Mouse (Mus musculus): ENCODE measurements around the gene Cd28. TPM values are rescaled to one million over a fixed set of nuclear protein-coding genes. Genes with fewer than 3 reads are reported as not detected.

Cd28 gene
- 0.29 and 0.34 TPM in 2 replicates for polyA plus RNA-seq (2015; fragmentation: Nextera tagmentation; extraction: Ambion mirVana)

- WGBS: 71% methylated on average over 5 of the region's 5 CpGs
- Histone ChIP-seq H3K4me1 (0 out of 2 replicates have a peak, but pooled peaks cover 7% of the 10 kb centered on the region), H3K27me3 (no peaks in the 10 kb centered on the region), H3K4me2 (replicated peaks) (no peak within 1 kb of the TSS), H3K4me3 (replicated peaks) (no peak within 1 kb of the TSS), H3K27ac (replicated peaks) (no peak within 1 kb of the TSS), H3K9ac (no peak within 1 kb of the TSS), H3K9me3 (replicated peaks) (no peaks in the 10 kb centered on the region), H3K36me3 (no peaks in the 10 kb centered on the region)
- no peak for ATAC-seq (ENCODE audit: insufficient number of reproducible peaks, low FRiP score, low TSS enrichment, low read depth)
These were observed at the start of gene Cd28 for GRCm38 (mm10) chr1:60716567-60716966. Cd28 (plus strand) TSS chr1:60716800.

DNA sequence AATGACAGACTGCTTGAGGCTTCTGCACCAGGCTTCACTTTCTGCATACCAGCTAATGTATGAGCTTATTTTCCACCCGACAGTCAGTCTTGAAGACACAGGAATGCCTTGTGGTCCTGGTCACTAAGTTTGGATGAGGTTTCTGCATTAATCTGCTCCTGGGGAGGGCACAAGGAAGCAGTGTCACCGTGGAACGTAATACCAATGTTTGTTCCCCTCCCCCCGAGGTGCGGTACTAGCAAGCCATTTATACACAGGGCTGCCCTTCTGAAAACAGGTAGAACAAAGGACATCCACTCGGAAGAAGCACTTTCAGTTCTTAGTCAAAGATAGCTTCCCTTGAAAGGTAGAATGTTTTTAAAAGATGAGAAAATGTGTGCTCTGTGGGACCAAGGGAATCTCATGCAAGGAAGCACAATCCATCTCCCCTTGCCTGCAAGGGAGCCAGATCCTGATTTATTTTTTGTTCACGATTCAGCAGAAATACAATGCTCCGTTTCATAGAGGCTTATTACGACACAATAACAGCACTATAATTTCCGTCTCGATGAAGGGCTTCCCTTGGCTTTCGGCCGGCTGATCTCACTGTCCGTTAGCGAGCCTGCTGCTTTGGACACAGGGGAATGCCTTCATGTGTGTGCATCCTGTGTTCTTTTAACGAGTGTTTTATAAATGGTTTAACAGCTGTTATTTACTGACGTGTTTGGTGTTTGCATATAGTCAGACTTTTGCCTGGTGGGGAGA, 48.6 kb upstream of the Cd28 start:
- ATAC-seq (ENCODE audit: insufficient number of reproducible peaks, low FRiP score, low TSS enrichment, low read depth): no peak
- Histone ChIP-seq H3K4me2 (replicated peaks) (peak overlapping the region; percentile 29), H3K9ac (no peak overlapping the region), H3K4me1 (peaks cover 8% of the 10 kb centered on the region; the same call in 1 of the 2 replicates), H3K27ac (replicated peaks) (peak overlapping the region; percentile 44; the same call in 1 of the 2 replicates), H3K9me3 (replicated peaks) (no peaks in the 10 kb centered on the region), H3K27me3 (no peaks in the 10 kb centered on the region), H3K4me3 (replicated peaks) (peak overlapping the region; percentile 15; the same call in 1 of the 2 replicates), H3K36me3 (no peaks in the 10 kb centered on the region)
- 42% methylated on average over 17 of the region's 17 CpGs for WGBS

GRCm38 (mm10) chr1:60669048-60669447, 47.6 kb upstream of the Cd28 start:
- Histone ChIP-seq H3K4me3 (replicated peaks) (no peak overlapping the region), H3K36me3 (no peaks in the 10 kb centered on the region), H3K27ac (replicated peaks) (no peak overlapping the region), H3K9ac (no peak overlapping the region), H3K4me2 (replicated peaks) (no peak overlapping the region), H3K4me1 (peaks cover 8% of the 10 kb centered on the region; the same call in 1 of the 2 replicates), H3K27me3 (no peaks in the 10 kb centered on the region), H3K9me3 (replicated peaks) (no peaks in the 10 kb centered on the region)
- no peak for ATAC-seq (ENCODE audit: insufficient number of reproducible peaks, low FRiP score, low TSS enrichment, low read depth)
- WGBS: 58% methylated on average over 9 of the region's 9 CpGs

GRCm38 (mm10) chr1:60669664-60670063, 46.9 kb upstream of the Cd28 start:
- Histone ChIP-seq H3K27ac (replicated peaks) (no peak overlapping the region), H3K4me1 (peaks cover 8% of the 10 kb centered on the region; the same call in 1 of the 2 replicates), H3K9ac (no peak overlapping the region), H3K9me3 (replicated peaks) (no peaks in the 10 kb centered on the region), H3K36me3 (no peaks in the 10 kb centered on the region), H3K4me3 (replicated peaks) (no peak overlapping the region), H3K27me3 (no peaks in the 10 kb centered on the region), H3K4me2 (replicated peaks) (no peak overlapping the region)
- WGBS: 95% methylated on average over 2 of the region's 2 CpGs
- ATAC-seq (ENCODE audit: insufficient number of reproducible peaks, low FRiP score, low TSS enrichment, low read depth): no peak

DNA sequence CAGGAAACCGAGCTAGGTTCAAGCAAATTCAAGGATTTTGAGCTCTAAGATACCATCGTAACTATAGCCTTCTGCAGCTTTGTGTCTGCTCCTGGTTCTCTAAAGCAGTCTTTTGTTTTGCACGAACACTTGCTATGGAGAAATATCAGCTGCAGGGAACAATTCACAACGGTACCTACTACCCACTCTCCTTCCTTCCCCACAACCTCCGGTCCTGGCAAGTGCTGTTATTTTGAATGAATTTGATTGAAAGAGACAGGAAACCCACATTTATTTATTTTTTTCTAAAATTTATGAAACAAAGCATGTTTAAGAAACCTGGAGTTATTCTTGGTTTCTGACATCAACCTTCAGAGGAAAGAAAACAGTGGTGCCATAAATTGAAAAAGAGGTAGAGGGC, 46.4 kb upstream of the Cd28 start:
- Histone ChIP-seq H3K36me3 (no peaks in the 10 kb centered on the region), H3K4me2 (replicated peaks) (no peak overlapping the region), H3K4me3 (replicated peaks) (no peak overlapping the region), H3K27ac (replicated peaks) (no peak overlapping the region), H3K9me3 (replicated peaks) (no peaks in the 10 kb centered on the region), H3K9ac (no peak overlapping the region), H3K27me3 (no peaks in the 10 kb centered on the region), H3K4me1 (peaks cover 8% of the 10 kb centered on the region; the same call in 1 of the 2 replicates)
- ATAC-seq (ENCODE audit: insufficient number of reproducible peaks, low FRiP score, low TSS enrichment, low read depth): no peak
- WGBS: 70% methylated on average over 5 of the region's 5 CpGs

DNA sequence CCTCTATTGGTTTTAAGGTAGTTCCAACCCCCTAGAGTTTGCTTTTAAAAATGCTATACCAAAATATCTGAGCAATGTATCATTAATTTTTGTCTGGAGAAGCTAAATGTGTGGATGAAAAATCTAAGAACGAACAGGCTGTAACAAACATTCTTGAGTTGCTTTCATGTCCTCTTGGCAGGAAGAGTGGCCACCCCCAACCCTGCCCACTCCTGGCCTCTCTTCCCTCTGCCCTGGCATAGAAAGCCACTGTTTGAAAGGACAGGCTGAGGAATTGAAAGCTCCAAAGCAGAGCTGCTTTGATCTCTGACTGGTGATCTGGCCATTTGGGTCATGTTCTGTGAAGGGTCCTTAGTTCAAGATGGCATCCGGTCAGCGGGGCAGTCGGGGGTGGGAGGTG, 32.8 kb upstream of the Cd28 start:
- Histone ChIP-seq H3K27me3 (no peaks in the 10 kb centered on the region), H3K36me3 (no peaks in the 10 kb centered on the region), H3K9me3 (replicated peaks) (no peaks in the 10 kb centered on the region), H3K4me1 (peaks cover 4% of the 10 kb centered on the region; the same call in 1 of the 2 replicates), H3K27ac (replicated peaks) (no peak overlapping the region), H3K9ac (no peak overlapping the region), H3K4me3 (replicated peaks) (no peak overlapping the region), H3K4me2 (replicated peaks) (no peak overlapping the region)
- WGBS: 78% methylated on average over 4 of the region's 4 CpGs
- no peak for ATAC-seq (ENCODE audit: insufficient number of reproducible peaks, low FRiP score, low TSS enrichment, low read depth)

GRCm38 (mm10) chr1:60696115-60696895, 20.3 kb upstream of the Cd28 start:
- no peak for ATAC-seq (ENCODE audit: insufficient number of reproducible peaks, low FRiP score, low TSS enrichment, low read depth)
- no peaks in the 10 kb centered on the region for H3K9me3 ChIP-seq (replicated peaks)
- H3K27ac ChIP-seq (replicated peaks): 0 out of 2 replicates have a peak overlapping the region, but pooled peaks have one; percentile 18

DNA sequence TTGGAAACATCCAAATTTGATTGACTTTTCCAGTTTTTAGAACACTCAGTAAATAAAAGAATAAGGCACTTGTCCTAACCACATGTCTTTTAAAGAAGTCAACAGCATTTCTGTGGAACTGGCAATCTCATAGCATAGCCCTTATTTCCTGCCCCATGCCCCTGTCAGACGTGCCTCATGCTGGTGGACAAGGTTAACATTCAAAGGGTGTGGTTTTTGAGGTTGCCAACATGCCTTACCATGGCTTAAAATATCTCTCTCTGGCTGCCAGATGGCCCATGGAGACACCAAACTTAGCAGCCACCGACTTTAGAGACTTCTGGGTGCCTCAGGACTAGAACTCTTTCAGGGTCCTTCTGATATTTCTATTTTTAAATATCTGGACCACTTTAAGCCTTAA, 14.0 kb upstream of the Cd28 start:
- Histone ChIP-seq H3K27me3 (no peaks in the 10 kb centered on the region), H3K4me1 (no peaks in the 10 kb centered on the region), H3K36me3 (no peaks in the 10 kb centered on the region), H3K9me3 (replicated peaks) (no peaks in the 10 kb centered on the region), H3K4me3 (replicated peaks) (no peak overlapping the region), H3K9ac (no peak overlapping the region), H3K4me2 (replicated peaks) (no peak overlapping the region), H3K27ac (replicated peaks) (no peak overlapping the region)
- no peak for ATAC-seq (ENCODE audit: insufficient number of reproducible peaks, low FRiP score, low TSS enrichment, low read depth)
- whole genome bisulfite sequencing: 25% methylated on average over 2 of the region's 2 CpGs

More at GRCm38 (mm10) chr1:60696115-60696895, 20.3 kb upstream of the Cd28 start:
- Histone ChIP-seq H3K4me2 (replicated peaks) (no peak overlapping the region), H3K9ac (no peak overlapping the region), H3K27me3 (no peaks in the 10 kb centered on the region), H3K4me1 (no peaks in the 10 kb centered on the region), H3K4me3 (replicated peaks) (no peak overlapping the region), H3K36me3 (no peaks in the 10 kb centered on the region)
- 70% methylated on average over 3 of the region's 3 CpGs for WGBS

- Histone ChIP-seq H3K4me2 (replicated peaks) (no peak overlapping the region), H3K9me3 (replicated peaks) (no peaks in the 10 kb centered on the region), H3K36me3 (no peaks in the 10 kb centered on the region), H3K9ac (no peak overlapping the region), H3K4me3 (replicated peaks) (no peak overlapping the region), H3K27ac (replicated peaks) (no peak overlapping the region), H3K4me1 (0 out of 2 replicates have a peak, but pooled peaks cover 7% of the 10 kb centered on the region), H3K27me3 (no peaks in the 10 kb centered on the region)
- 82% methylated on average over 3 of the region's 3 CpGs for WGBS
- ATAC-seq (ENCODE audit: insufficient number of reproducible peaks, low FRiP score, low TSS enrichment, low read depth): no peak
These were observed 3.4 kb upstream of the Cd28 start for GRCm38 (mm10) chr1:60713238-60713637.

DNA sequence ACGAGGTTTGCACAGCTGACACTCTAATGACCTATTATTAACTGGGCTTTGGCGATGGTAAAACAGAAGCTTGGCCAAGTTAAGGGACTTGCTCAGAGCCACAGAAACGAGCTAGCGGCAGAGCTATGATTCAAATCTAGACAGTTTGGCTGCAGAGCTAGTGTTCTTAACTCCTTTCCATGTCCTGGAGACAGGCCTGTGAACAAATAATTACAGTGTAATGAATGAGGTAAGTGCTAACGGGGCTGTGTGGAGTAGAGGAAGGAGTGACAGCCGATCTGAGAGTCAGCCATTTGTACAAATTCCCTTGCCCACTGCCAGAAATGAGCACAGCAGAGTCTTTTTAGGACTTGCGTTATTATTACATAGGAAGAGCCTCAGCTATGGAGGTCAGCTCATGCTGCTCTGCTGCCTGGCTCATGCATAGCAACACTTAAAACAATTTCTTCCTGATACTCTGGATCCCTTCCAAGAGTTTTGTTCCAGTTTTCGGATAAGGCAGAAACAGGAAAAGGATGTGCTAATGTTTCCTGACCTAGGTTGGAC, 876 bp upstream of the Cd28 start:
- H3K9me3 ChIP-seq (replicated peaks): no peaks in the 10 kb centered on the region
- no peaks in the 10 kb centered on the region for H3K36me3 ChIP-seq
- WGBS: 48% methylated on average over 8 of the region's 8 CpGs
- H3K4me1 ChIP-seq: 0 out of 2 replicates have a peak, but pooled peaks cover 7% of the 10 kb centered on the region
- ATAC-seq (ENCODE audit: insufficient number of reproducible peaks, low FRiP score, low TSS enrichment, low read depth): no peak
- no peak overlapping the region for H3K4me3 ChIP-seq (replicated peaks)
- no peak overlapping the region for H3K9ac ChIP-seq
- H3K27me3 ChIP-seq: no peaks in the 10 kb centered on the region
- no peak overlapping the region for H3K27ac ChIP-seq (replicated peaks)
- no peak overlapping the region for H3K4me2 ChIP-seq (replicated peaks)

DNA sequence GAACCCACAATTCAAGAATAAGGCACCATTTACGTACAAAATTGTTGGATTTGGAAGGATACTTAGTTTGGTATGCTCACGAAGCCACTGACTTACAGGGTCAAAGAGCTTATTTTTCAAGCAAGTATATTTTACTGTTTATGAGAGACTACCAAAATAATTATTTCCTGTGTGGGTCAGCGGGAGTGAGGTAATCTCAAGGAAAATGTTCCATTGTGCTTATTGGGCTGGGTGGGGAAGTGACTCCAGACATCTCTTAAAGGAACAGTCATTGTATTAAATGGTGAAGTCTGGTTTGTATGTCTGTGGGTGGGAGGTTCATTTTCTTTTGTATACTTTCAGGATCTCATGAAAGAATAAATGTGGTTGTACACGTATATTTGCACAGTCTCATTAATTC, 2.0 kb downstream of the Cd28 start:
- 67% methylated on average over 4 of the region's 4 CpGs for WGBS
- H3K4me1 ChIP-seq: 0 out of 2 replicates have a peak, but pooled peaks cover 7% of the 10 kb centered on the region
- H3K4me2 ChIP-seq (replicated peaks): no peak overlapping the region
- ATAC-seq (ENCODE audit: insufficient number of reproducible peaks, low FRiP score, low TSS enrichment, low read depth): no peak
- no peak overlapping the region for H3K27ac ChIP-seq (replicated peaks)
- no peaks in the 10 kb centered on the region for H3K36me3 ChIP-seq
- H3K9ac ChIP-seq: no peak overlapping the region
- no peaks in the 10 kb centered on the region for H3K27me3 ChIP-seq
- H3K4me3 ChIP-seq (replicated peaks): no peak overlapping the region
- H3K9me3 ChIP-seq (replicated peaks): no peaks in the 10 kb centered on the region

Data from embryonic facial prominence, embryonic 15.5 days (tissue).